Mouse (Mus musculus) hindbrain, postnatal 0 days (tissue): ENCODE results near the gene Pi4k2a. TPM values are rescaled to one million over a fixed set of nuclear protein-coding genes. Genes with fewer than 3 reads are reported as not detected.
A peak's percentile ranks its signal among the peaks of the same experiment; 100 is the strongest.

Experiments
- ATAC-seq: fragments of 200-750 bp; cut with Nextera tagmentation; 2 replicates; pipeline ENCODE4 v1.8.0; 2017; ENCODE audit warnings: mild to moderate bottlenecking, moderate TSS enrichment, moderate library complexity
- DNase-seq: peaks from one replicate; pipeline ENCODE4 v3.0.0-alpha.2; 2015; ENCODE audit warnings: low spot score
- H3K27ac ChIP-seq: fragments of 300-500 bp; sonication (generic); 2 replicates; pipeline ENCODE4 v1.5.1; 2014; ENCODE audit warnings: mild to moderate bottlenecking
- H3K27me3 ChIP-seq: fragments of 300-500 bp; sonication (generic); 2 replicates; pipeline ENCODE4 v1.6.1; 2014; ENCODE audit warnings: low read length, mixed read lengths; ENCODE audit not compliant: insufficient read depth
- H3K36me3 ChIP-seq: fragments of 300-500 bp; sonication (generic); 2 replicates; pipeline ENCODE4 v1.6.1; 2014; ENCODE audit warnings: low read length, mixed read lengths; ENCODE audit not compliant: insufficient read depth
- H3K4me1 ChIP-seq: fragments of 300-500 bp; sonication (generic); 2 replicates; pipeline ENCODE4 v1.6.1; 2014; ENCODE audit warnings: antibody characterized with exemption, low read length, mixed read lengths; ENCODE audit not compliant: insufficient read depth
- H3K4me2 ChIP-seq: fragments of 300-500 bp; sonication (generic); 2 replicates; pipeline ENCODE4 v1.6.1; 2014; ENCODE audit warnings: low read depth, mild to moderate bottlenecking, low read length, moderate library complexity, mixed read lengths
- H3K4me3 ChIP-seq: fragments of 300-500 bp; sonication (generic); 2 replicates; pipeline ENCODE4 v1.5.1; 2014; ENCODE audit warnings: low read length
- H3K9ac ChIP-seq: fragments of 300-500 bp; sonication (generic); replicated peaks from 2 replicates; pipeline ENCODE4 v1.6.1; 2014; ENCODE audit warnings: mild to moderate bottlenecking, low read length, moderate library complexity, mixed read lengths
- H3K9me3 ChIP-seq: fragments of 300-500 bp; sonication (generic); 2 replicates; pipeline ENCODE4 v1.6.1; 2016; ENCODE audit warnings: low read length, mixed read lengths
- CTCF ChIP-seq: IDR thresholded peaks from 2 replicates; pipeline ENCODE4 v1.5.1; 2016; ENCODE audit warnings: antibody characterized with exemption, control low read depth, low read depth
- WGBS: fragments of 180-500 bp; shearing (Covaris S2); extraction: QIAGEN DNeasy Blood & Tissue Kit; methylation state at CpG from one replicate; pipeline ENCODE4 v1.1.7; 2014; 5-methylcytosine and 5-hydroxymethylcytosine counted together
- polyA plus RNA-seq: library from polyadenylated mRNA; unstranded; fragments of >200 nt; fragmentation: Nextera tagmentation; extraction: Ambion mirVana; gene quantifications from 2 replicates; pipeline ENCODE4 v1.2.1, GENCODE M21; 2015
- total RNA-seq: library from RNA; depleted of rRNA; stranded (reverse); fragments of >200 nt; gene quantifications from 2 replicates; pipeline ENCODE4 v1.2.3, GENCODE M21; 2014

Pi4k2a gene
- total and polyA plus RNA-seq, 2 experiments from 2014 or later, result 21.7 to 36.4 TPM

GRCm38 (mm10) chr19:42141998-42142397 is 51.7 kb downstream of the Pi4k2a start:
- ATAC-seq (no peak), DNase-seq (no peak)
- Histone ChIP-seq H3K27ac (no peak overlapping the region), H3K4me3 (no peak overlapping the region), H3K4me2 (no peak overlapping the region), H3K27me3 (no peaks in the 10 kb centered on the region), H3K9ac (no peak overlapping the region), H3K36me3 (no peaks in the 10 kb centered on the region), H3K9me3 (no peaks in the 10 kb centered on the region), H3K4me1 (no peaks in the 10 kb centered on the region)
- WGBS, result 77% methylated on average over 3 of the region's 3 CpGs
- TF ChIP-seq CTCF, result no peak

- H3K27ac ChIP-seq, result no peak overlapping the region
- H3K9ac ChIP-seq, result no peak overlapping the region
- 0 out of 2 replicates have a peak, but pooled peaks cover under 1% of the 10 kb centered on the region for H3K4me1 ChIP-seq
- no peaks in the 10 kb centered on the region for H3K36me3 ChIP-seq
- no peaks in the 10 kb centered on the region for H3K9me3 ChIP-seq
- H3K4me3 ChIP-seq, result no peak overlapping the region
- no peak overlapping the region for H3K4me2 ChIP-seq
- no peak for TF ChIP-seq CTCF
- H3K27me3 ChIP-seq, result no peaks in the 10 kb centered on the region
- WGBS, result 71% methylated on average over 2 of the region's 2 CpGs
- ATAC-seq (no peak), DNase-seq (no peak)
Measured at GRCm38 (mm10) chr19:42142757-42143156, 52.5 kb downstream of the Pi4k2a start.

GRCm38 (mm10) chr19:42144067-42144466 is 53.8 kb downstream of the Pi4k2a start:
- Histone ChIP-seq H3K9me3 (no peaks in the 10 kb centered on the region), H3K4me1 (0 out of 2 replicates have a peak, but pooled peaks cover 4% of the 10 kb centered on the region), H3K4me2 (no peak overlapping the region), H3K27ac (no peak overlapping the region), H3K9ac (no peak overlapping the region), H3K36me3 (no peaks in the 10 kb centered on the region), H3K4me3 (no peak overlapping the region), H3K27me3 (no peaks in the 10 kb centered on the region)
- no peak for TF ChIP-seq CTCF
- DNase-seq (no peak), ATAC-seq (no peak)
- WGBS, result 56% methylated on average over 6 of the region's 6 CpGs

GRCm38 (mm10) chr19:42144541-42145167 is 54.4 kb downstream of the Pi4k2a start:
- H3K4me3 ChIP-seq, result no peak overlapping the region
- H3K4me2 ChIP-seq, result no peak overlapping the region
- DNase-seq (peak; percentile 92), ATAC-seq (no peak)
- peak; percentile 80 for TF ChIP-seq CTCF
- no peaks in the 10 kb centered on the region for H3K27me3 ChIP-seq
- H3K4me1 ChIP-seq, result 0 out of 2 replicates have a peak, but pooled peaks cover 4% of the 10 kb centered on the region
- no peaks in the 10 kb centered on the region for H3K36me3 ChIP-seq
- no peak overlapping the region for H3K9ac ChIP-seq
- H3K27ac ChIP-seq, result no peak overlapping the region
- WGBS, result 25% methylated on average over 8 of the region's 8 CpGs
- H3K9me3 ChIP-seq, result no peaks in the 10 kb centered on the region

- DNase-seq (no peak), ATAC-seq (no peak)
- H3K9ac ChIP-seq, result no peak overlapping the region
- H3K27me3 ChIP-seq, result no peaks in the 10 kb centered on the region
- H3K4me3 ChIP-seq, result no peak overlapping the region
- H3K4me2 ChIP-seq, result no peak overlapping the region
- no peak overlapping the region for H3K27ac ChIP-seq
- 0 out of 2 replicates have a peak, but pooled peaks cover 4% of the 10 kb centered on the region for H3K4me1 ChIP-seq
- no peak for TF ChIP-seq CTCF
- no peaks in the 10 kb centered on the region for H3K9me3 ChIP-seq
- no peaks in the 10 kb centered on the region for H3K36me3 ChIP-seq
- WGBS, result 67% methylated on average over 4 of the region's 4 CpGs
Measured at GRCm38 (mm10) chr19:42145210-42145609, 54.9 kb downstream of the Pi4k2a start.

- H3K4me1 ChIP-seq, result 0 out of 2 replicates have a peak, but pooled peaks cover 4% of the 10 kb centered on the region
- no peaks in the 10 kb centered on the region for H3K9me3 ChIP-seq
- no peak overlapping the region for H3K4me3 ChIP-seq
- DNase-seq (no peak), ATAC-seq (no peak)
- TF ChIP-seq CTCF, result no peak
- H3K9ac ChIP-seq, result no peak overlapping the region
- WGBS, result 94% methylated on average over 2 of the region's 2 CpGs
- H3K36me3 ChIP-seq, result no peaks in the 10 kb centered on the region
- no peaks in the 10 kb centered on the region for H3K27me3 ChIP-seq
- H3K27ac ChIP-seq, result no peak overlapping the region
- H3K4me2 ChIP-seq, result no peak overlapping the region
Measured at GRCm38 (mm10) chr19:42145731-42146130, 55.5 kb downstream of the Pi4k2a start.

- no peaks in the 10 kb centered on the region for H3K27me3 ChIP-seq
- no peak for TF ChIP-seq CTCF
- peak overlapping the region; percentile 74 for H3K27ac ChIP-seq
- H3K9ac ChIP-seq, result no peak overlapping the region
- H3K4me1 ChIP-seq, result 0 out of 2 replicates have a peak, but pooled peaks cover 4% of the 10 kb centered on the region
- ATAC-seq, result no peak
- H3K9me3 ChIP-seq, result no peaks in the 10 kb centered on the region
- H3K4me2 ChIP-seq, result no peak overlapping the region
- WGBS, result 88% methylated on average over 9 of the region's 9 CpGs
- no peaks in the 10 kb centered on the region for H3K36me3 ChIP-seq
- H3K4me3 ChIP-seq, result no peak overlapping the region
- no peak for DNase-seq
Measured at GRCm38 (mm10) chr19:42146276-42147010, 56.2 kb downstream of the Pi4k2a start.
